Mouse (Mus musculus): ENCODE results near the gene Thsd4. TPM values are rescaled to one million over a fixed set of nuclear protein-coding genes. Genes with fewer than 3 reads are reported as not detected.

The Thsd4 gene
- polyA plus RNA-seq, 1 experiment from 2014 or later: 11.8 TPM

DNA sequence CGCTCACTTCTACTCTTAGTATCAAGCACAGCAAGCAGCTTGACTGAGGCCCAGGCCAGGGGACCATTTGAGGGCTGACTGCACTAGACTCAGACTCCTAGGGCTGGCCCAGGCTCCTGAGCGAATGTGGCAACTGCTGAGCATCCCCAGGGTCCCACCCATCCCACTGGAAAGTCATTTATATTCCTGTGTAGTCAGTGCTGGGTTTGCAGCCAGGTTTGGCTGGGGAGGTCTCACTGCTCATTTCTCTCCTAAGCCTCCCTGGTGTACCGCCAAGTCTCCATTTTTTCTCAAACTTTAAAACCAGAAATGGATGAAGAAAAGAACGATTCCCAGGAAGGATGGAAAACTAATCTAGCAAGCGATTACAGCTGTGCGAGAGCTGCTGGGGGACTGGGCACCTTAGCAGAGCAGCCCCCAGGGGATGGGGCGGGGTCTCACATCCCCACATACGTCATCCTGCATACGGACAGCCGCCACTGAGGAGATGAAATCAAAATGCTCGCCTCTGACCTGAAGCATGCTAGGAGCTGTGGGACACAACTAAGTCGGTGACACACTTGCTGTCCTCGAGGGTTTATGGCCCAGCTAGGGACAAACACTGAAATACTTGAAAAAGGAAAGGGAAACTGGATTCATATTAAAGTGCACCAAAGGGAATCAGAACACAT lies 67.3 kb downstream of the Thsd4 start:
- H3K4me2 ChIP-seq (ENCODE audit: low read depth, severe bottlenecking): no peak overlapping the region
- H3K9me3 ChIP-seq (ENCODE audit: control insufficient read depth, low read length): no peaks in the 10 kb centered on the region
- no peak overlapping the region for H3K27ac ChIP-seq (replicated peaks; ENCODE audit: low read depth, low read length)
- H3K36me3 ChIP-seq (ENCODE audit: control insufficient read depth, insufficient read depth, low read length): no peaks in the 10 kb centered on the region
- H3K4me3 ChIP-seq (ENCODE audit: low read depth, low read length): no peak overlapping the region
- no peak overlapping the region for H3K9ac ChIP-seq (ENCODE audit: low read length)
- H3K4me1 ChIP-seq (ENCODE audit: control insufficient read depth, insufficient read depth, low read length): no peaks in the 10 kb centered on the region
- 84% methylated on average over 13 of the region's 13 CpGs for WGBS
- ATAC-seq (ENCODE audit: insufficient number of reproducible peaks, low FRiP score, low TSS enrichment, low read depth): no peak
- H3K27me3 ChIP-seq (ENCODE audit: control insufficient read depth, insufficient read depth, low read length): no peaks in the 10 kb centered on the region
- no peak for DNase-seq (ENCODE audit: low spot score)

DNA sequence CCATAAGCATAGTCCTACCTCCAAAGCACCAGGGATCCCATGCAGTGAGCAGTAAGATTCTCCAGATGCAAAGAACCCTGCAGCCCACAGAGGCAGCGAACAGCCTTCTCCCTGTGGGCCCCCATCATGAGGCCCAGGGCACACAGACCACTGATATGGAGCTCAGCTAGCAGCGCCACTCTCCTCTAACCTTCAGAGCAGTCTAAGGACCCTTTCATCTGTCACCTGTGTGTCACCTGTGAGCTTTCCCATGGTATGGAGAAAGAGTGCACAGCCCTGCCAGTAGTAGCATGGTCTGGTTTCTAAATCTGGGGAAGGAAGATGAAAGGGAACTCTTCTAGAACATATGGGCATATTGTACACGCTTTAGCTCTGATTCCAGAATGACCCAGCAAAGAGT lies 72.3 kb downstream of the Thsd4 start:
- Histone ChIP-seq H3K36me3 (ENCODE audit: control insufficient read depth, insufficient read depth, low read length) (no peaks in the 10 kb centered on the region), H3K4me1 (ENCODE audit: control insufficient read depth, insufficient read depth, low read length) (no peaks in the 10 kb centered on the region), H3K4me2 (ENCODE audit: low read depth, severe bottlenecking) (no peak overlapping the region), H3K9ac (ENCODE audit: low read length) (no peak overlapping the region), H3K4me3 (ENCODE audit: low read depth, low read length) (no peak overlapping the region), H3K27me3 (ENCODE audit: control insufficient read depth, insufficient read depth, low read length) (no peaks in the 10 kb centered on the region), H3K27ac (replicated peaks; ENCODE audit: low read depth, low read length) (no peak overlapping the region), H3K9me3 (ENCODE audit: control insufficient read depth, low read length) (no peaks in the 10 kb centered on the region)
- 87% methylated on average over 3 of the region's 3 CpGs for WGBS
- ATAC-seq (ENCODE audit: insufficient number of reproducible peaks, low FRiP score, low TSS enrichment, low read depth) (no peak), DNase-seq (ENCODE audit: low spot score) (no peak)

DNA sequence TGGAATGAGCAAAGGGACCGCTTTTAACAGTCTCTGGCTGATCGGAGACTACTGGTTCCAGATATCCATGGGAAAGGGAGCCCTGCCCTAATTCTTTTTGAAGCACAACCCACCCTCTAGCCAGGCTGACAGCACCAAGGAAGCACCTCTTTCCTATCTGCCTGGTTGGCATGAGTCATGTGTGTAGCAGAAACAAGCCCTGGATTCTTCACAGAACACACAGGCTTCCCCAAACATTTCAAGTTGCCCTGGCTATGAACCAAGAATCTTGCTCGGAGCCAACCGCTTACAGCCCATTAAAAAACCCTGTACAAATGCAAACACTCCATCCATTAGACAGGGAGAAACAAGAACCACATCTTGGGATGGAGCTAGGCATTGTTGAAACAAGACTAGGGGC lies 76.0 kb downstream of the Thsd4 start:
- Histone ChIP-seq H3K4me2 (ENCODE audit: low read depth, severe bottlenecking) (no peak overlapping the region), H3K36me3 (ENCODE audit: control insufficient read depth, insufficient read depth, low read length) (no peaks in the 10 kb centered on the region), H3K27ac (replicated peaks; ENCODE audit: low read depth, low read length) (no peak overlapping the region), H3K27me3 (ENCODE audit: control insufficient read depth, insufficient read depth, low read length) (no peaks in the 10 kb centered on the region), H3K4me1 (ENCODE audit: control insufficient read depth, insufficient read depth, low read length) (no peaks in the 10 kb centered on the region), H3K4me3 (ENCODE audit: low read depth, low read length) (no peak overlapping the region), H3K9ac (ENCODE audit: low read length) (no peak overlapping the region), H3K9me3 (ENCODE audit: control insufficient read depth, low read length) (no peaks in the 10 kb centered on the region)
- no peak for ATAC-seq (ENCODE audit: insufficient number of reproducible peaks, low FRiP score, low TSS enrichment, low read depth)
- WGBS: 93% methylated on average over 4 of the region's 4 CpGs
- DNase-seq (ENCODE audit: low spot score): no peak

DNA sequence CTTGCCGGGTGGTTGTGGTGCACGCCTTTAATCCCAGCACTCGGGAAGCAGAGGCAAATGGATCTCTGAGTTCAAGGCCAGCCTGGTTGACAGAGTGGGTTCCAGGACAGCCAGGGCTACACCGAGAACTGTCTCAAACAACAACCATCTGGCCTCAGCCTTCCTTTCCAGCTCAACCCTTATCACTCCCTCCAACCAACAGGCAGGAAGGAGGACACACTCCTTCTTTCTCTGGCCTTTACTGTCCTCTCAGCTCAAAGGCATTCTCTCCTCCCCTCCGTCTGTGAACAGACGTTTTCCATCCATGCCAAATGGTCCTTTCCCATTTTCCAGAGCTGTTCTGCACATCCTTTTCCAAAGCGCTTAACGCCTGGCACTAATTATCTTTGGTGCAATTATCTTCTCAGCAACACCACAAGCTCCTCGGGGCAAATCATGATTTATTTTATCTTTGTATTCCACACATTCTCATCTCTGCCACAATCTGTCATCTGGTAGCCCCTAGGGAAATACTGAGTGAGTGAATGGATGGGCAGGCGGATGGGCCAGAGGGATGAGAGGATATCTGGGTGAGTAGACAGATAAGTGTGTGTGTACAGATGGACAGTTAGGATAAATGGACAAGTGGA lies 80.5 kb downstream of the Thsd4 start:
- Histone ChIP-seq H3K27ac (replicated peaks; ENCODE audit: low read depth, low read length) (no peak overlapping the region), H3K27me3 (ENCODE audit: control insufficient read depth, insufficient read depth, low read length) (no peaks in the 10 kb centered on the region), H3K4me2 (ENCODE audit: low read depth, severe bottlenecking) (no peak overlapping the region), H3K4me3 (ENCODE audit: low read depth, low read length) (no peak overlapping the region), H3K4me1 (ENCODE audit: control insufficient read depth, insufficient read depth, low read length) (no peaks in the 10 kb centered on the region), H3K36me3 (ENCODE audit: control insufficient read depth, insufficient read depth, low read length) (no peaks in the 10 kb centered on the region), H3K9ac (ENCODE audit: low read length) (no peak overlapping the region), H3K9me3 (ENCODE audit: control insufficient read depth, low read length) (no peaks in the 10 kb centered on the region)
- WGBS: 66% methylated on average over 10 of the region's 10 CpGs
- DNase-seq (ENCODE audit: low spot score) (no peak), ATAC-seq (ENCODE audit: insufficient number of reproducible peaks, low FRiP score, low TSS enrichment, low read depth) (no peak)

DNA sequence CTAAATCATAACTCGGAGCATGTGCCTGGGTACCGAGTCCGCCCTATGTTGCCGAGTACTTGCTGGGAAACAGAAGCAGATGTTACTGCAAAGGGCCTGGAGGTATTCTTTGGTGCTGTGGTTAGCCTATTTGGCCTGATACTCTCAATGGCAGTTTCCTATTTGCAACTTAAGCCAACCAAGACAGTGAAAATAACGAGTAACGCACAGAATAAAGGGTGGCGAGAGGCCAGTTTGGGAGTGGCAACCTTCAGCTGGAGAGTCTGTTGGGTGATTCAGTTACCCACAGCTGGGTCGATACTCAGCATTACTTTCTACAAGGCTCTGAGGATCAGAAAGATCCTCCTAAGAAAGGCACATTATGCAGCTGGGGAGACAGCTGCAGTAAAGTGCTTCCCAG lies 81.3 kb downstream of the Thsd4 start:
- 57% methylated on average over 8 of the region's 8 CpGs for WGBS
- Histone ChIP-seq H3K4me1 (ENCODE audit: control insufficient read depth, insufficient read depth, low read length) (no peaks in the 10 kb centered on the region), H3K36me3 (ENCODE audit: control insufficient read depth, insufficient read depth, low read length) (no peaks in the 10 kb centered on the region), H3K9ac (ENCODE audit: low read length) (no peak overlapping the region), H3K9me3 (ENCODE audit: control insufficient read depth, low read length) (no peaks in the 10 kb centered on the region), H3K27ac (replicated peaks; ENCODE audit: low read depth, low read length) (no peak overlapping the region), H3K4me3 (ENCODE audit: low read depth, low read length) (no peak overlapping the region), H3K27me3 (ENCODE audit: control insufficient read depth, insufficient read depth, low read length) (no peaks in the 10 kb centered on the region), H3K4me2 (ENCODE audit: low read depth, severe bottlenecking) (no peak overlapping the region)
- ATAC-seq (ENCODE audit: insufficient number of reproducible peaks, low FRiP score, low TSS enrichment, low read depth) (no peak), DNase-seq (ENCODE audit: low spot score) (no peak)

DNA sequence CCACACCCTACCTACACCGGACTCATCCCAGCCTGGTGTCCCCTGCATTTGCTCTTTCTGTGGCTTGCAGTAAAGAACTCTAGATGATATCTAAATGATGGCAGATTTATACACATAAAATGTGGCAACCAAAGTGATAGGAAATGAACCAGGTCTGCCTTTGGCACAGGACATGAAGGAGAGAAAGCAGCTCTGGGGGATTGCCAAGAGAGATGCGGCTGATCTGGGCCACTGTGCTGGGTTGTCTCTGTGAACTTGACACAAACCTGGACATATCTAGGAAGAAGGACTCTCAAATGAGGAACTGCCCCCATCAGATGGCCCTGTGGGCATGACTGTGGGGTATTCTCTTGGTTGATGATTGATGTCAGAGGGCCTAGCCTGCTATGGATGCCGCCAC lies 85.6 kb downstream of the Thsd4 start:
- DNase-seq (ENCODE audit: low spot score): no peak
- no peak for ATAC-seq (ENCODE audit: insufficient number of reproducible peaks, low FRiP score, low TSS enrichment, low read depth)

DNA sequence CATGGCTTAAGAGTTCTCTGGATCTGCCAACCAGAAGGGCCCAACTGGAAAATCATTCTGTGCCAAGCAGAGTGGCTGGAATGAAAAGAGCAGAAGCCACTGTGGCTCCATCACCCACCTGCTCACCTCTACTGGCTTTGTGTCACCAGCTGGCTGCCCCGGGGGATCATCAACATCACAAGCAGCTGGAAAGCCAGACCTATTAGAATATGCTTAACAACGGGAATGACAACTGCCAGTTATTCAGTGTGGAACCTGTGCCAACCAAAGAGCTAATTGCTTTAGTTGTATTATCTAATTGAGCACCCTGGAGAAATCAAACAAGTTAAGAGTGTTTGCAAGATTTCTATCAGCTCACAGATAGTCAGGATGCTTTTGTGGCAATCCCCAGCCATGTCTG lies 87.8 kb downstream of the Thsd4 start:
- no peak overlapping the region for H3K27ac ChIP-seq (replicated peaks; ENCODE audit: low read depth, low read length)
- H3K4me1 ChIP-seq (ENCODE audit: control insufficient read depth, insufficient read depth, low read length): no peaks in the 10 kb centered on the region
- ATAC-seq (ENCODE audit: insufficient number of reproducible peaks, low FRiP score, low TSS enrichment, low read depth) (no peak), DNase-seq (ENCODE audit: low spot score) (no peak)
- H3K9ac ChIP-seq (ENCODE audit: low read length): no peak overlapping the region
- WGBS: 40% methylated on average over 2 of the region's 2 CpGs
- H3K36me3 ChIP-seq (ENCODE audit: control insufficient read depth, insufficient read depth, low read length): no peaks in the 10 kb centered on the region
- no peak overlapping the region for H3K4me3 ChIP-seq (ENCODE audit: low read depth, low read length)
- H3K27me3 ChIP-seq (ENCODE audit: control insufficient read depth, insufficient read depth, low read length): no peaks in the 10 kb centered on the region
- no peak overlapping the region for H3K4me2 ChIP-seq (ENCODE audit: low read depth, severe bottlenecking)
- no peaks in the 10 kb centered on the region for H3K9me3 ChIP-seq (ENCODE audit: control insufficient read depth, low read length)

More for the DNA sequence above, 85.6 kb downstream of the Thsd4 start:
- no peak overlapping the region for H3K4me3 ChIP-seq (ENCODE audit: low read depth, low read length)
- WGBS: 92% methylated on average over 3 of the region's 3 CpGs
- no peaks in the 10 kb centered on the region for H3K27me3 ChIP-seq (ENCODE audit: control insufficient read depth, insufficient read depth, low read length)
- H3K27ac ChIP-seq (replicated peaks; ENCODE audit: low read depth, low read length): no peak overlapping the region
- no peaks in the 10 kb centered on the region for H3K4me1 ChIP-seq (ENCODE audit: control insufficient read depth, insufficient read depth, low read length)
- no peak overlapping the region for H3K9ac ChIP-seq (ENCODE audit: low read length)
- no peak overlapping the region for H3K4me2 ChIP-seq (ENCODE audit: low read depth, severe bottlenecking)
- H3K9me3 ChIP-seq (ENCODE audit: control insufficient read depth, low read length): no peaks in the 10 kb centered on the region
- no peaks in the 10 kb centered on the region for H3K36me3 ChIP-seq (ENCODE audit: control insufficient read depth, insufficient read depth, low read length)

DNA sequence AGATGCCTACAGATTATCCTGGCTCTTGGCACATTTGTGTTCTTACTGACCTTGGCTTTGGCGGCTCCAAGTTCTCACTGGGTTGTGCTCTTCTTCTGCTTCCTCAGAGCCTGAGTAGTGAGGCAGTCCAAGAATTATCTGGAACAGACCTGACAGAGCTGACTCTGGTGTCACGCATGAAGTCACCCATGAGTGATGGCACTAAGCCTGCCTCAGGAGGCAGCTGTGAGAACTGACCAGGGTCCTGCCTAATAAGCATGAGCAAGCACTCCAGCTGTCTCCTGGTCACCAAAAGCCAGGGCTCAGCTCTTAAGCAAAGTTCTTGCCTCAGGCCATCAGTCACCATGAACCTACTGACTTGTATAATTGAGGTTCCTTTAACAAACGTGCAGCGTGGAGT lies 89.9 kb downstream of the Thsd4 start:
- no peak overlapping the region for H3K4me3 ChIP-seq (ENCODE audit: low read depth, low read length)
- DNase-seq (ENCODE audit: low spot score) (no peak), ATAC-seq (ENCODE audit: insufficient number of reproducible peaks, low FRiP score, low TSS enrichment, low read depth) (no peak)
- no peaks in the 10 kb centered on the region for H3K4me1 ChIP-seq (ENCODE audit: control insufficient read depth, insufficient read depth, low read length)
- no peaks in the 10 kb centered on the region for H3K27me3 ChIP-seq (ENCODE audit: control insufficient read depth, insufficient read depth, low read length)
- no peak overlapping the region for H3K9ac ChIP-seq (ENCODE audit: low read length)
- H3K36me3 ChIP-seq (ENCODE audit: control insufficient read depth, insufficient read depth, low read length): no peaks in the 10 kb centered on the region
- H3K27ac ChIP-seq (replicated peaks; ENCODE audit: low read depth, low read length): no peak overlapping the region
- no peak overlapping the region for H3K4me2 ChIP-seq (ENCODE audit: low read depth, severe bottlenecking)
- no peaks in the 10 kb centered on the region for H3K9me3 ChIP-seq (ENCODE audit: control insufficient read depth, low read length)
- 82% methylated on average over 4 of the region's 4 CpGs for WGBS

DNA sequence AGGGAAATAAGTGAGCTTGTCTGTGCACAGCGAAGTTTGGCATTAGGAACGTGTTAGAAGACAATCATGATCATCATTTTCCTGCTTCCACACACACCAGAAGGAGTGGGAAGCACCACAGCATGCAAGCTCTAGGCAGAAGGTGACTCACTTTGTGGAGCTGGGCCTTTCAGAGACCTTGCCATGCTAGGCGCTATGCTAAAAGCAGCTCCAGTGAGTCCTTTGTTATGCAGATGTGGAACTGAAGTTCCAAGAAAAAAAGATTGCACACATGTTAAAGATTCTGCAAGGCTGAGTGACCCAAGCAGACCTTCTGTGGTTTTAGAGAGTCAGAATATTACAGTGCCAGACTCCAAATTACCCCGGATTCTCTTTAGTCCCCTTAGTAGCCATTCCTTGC lies 91.8 kb downstream of the Thsd4 start:
- no peaks in the 10 kb centered on the region for H3K9me3 ChIP-seq (ENCODE audit: control insufficient read depth, low read length)
- DNase-seq (ENCODE audit: low spot score): no peak
- no peaks in the 10 kb centered on the region for H3K36me3 ChIP-seq (ENCODE audit: control insufficient read depth, insufficient read depth, low read length)
- no peak overlapping the region for H3K4me3 ChIP-seq (ENCODE audit: low read depth, low read length)
- ATAC-seq (ENCODE audit: insufficient number of reproducible peaks, low FRiP score, low TSS enrichment, low read depth): no peak
- H3K4me2 ChIP-seq (ENCODE audit: low read depth, severe bottlenecking): no peak overlapping the region
- no peaks in the 10 kb centered on the region for H3K27me3 ChIP-seq (ENCODE audit: control insufficient read depth, insufficient read depth, low read length)
- H3K9ac ChIP-seq (ENCODE audit: low read length): no peak overlapping the region
- H3K4me1 ChIP-seq (ENCODE audit: control insufficient read depth, insufficient read depth, low read length): no peaks in the 10 kb centered on the region
- no peak overlapping the region for H3K27ac ChIP-seq (replicated peaks; ENCODE audit: low read depth, low read length)
- WGBS: 92% methylated on average over 4 of the region's 4 CpGs
